Mouse (Mus musculus) midbrain, postnatal 0 days (tissue): ENCODE measurements around the gene Zfyve9. TPM values are rescaled to one million over a fixed set of nuclear protein-coding genes. Genes with fewer than 3 reads are reported as not detected.
A peak's percentile ranks its signal among the peaks of the same experiment; 100 is the strongest.

Experiments used
- ATAC-seq: fragments of 200-750 bp; cut with Nextera tagmentation; 2 replicates; pipeline ENCODE4 v1.8.0; 2017; ENCODE audit warnings: moderate number of reproducible peaks, mild to moderate bottlenecking, moderate TSS enrichment, moderate library complexity; ENCODE audit not compliant: low FRiP score
- DNase-seq: peaks from one replicate; pipeline ENCODE4 v3.0.0-alpha.2; 2015; ENCODE audit warnings: low spot score
- H3K27ac ChIP-seq: fragments of 300-500 bp; sonication (generic); 2 replicates; pipeline ENCODE4 v1.5.1; 2014; ENCODE audit warnings: low read depth, mild to moderate bottlenecking, low read length, mixed read lengths
- H3K27me3 ChIP-seq: fragments of 300-500 bp; sonication (generic); 2 replicates; pipeline ENCODE4 v1.6.1; 2014; ENCODE audit warnings: low read length, control low read depth, mixed read lengths; ENCODE audit not compliant: insufficient read depth
- H3K36me3 ChIP-seq: fragments of 300-500 bp; sonication (generic); 2 replicates; pipeline ENCODE4 v1.6.1; 2014; ENCODE audit warnings: low read length, control low read depth, mixed read lengths; ENCODE audit not compliant: insufficient read depth
- H3K4me1 ChIP-seq: fragments of 300-500 bp; sonication (generic); 2 replicates; pipeline ENCODE4 v1.6.1; 2014; ENCODE audit warnings: mild to moderate bottlenecking, control low read depth, antibody characterized with exemption, low read length, mixed read lengths; ENCODE audit not compliant: insufficient read depth
- H3K4me2 ChIP-seq: fragments of 300-500 bp; sonication (generic); 2 replicates; pipeline ENCODE4 v1.6.1; 2014; ENCODE audit warnings: low read depth, mild to moderate bottlenecking, low read length, mixed read lengths; ENCODE audit not compliant: poor library complexity, severe bottlenecking
- H3K4me3 ChIP-seq: fragments of 300-500 bp; sonication (generic); 2 replicates; pipeline ENCODE4 v1.5.1; 2014; ENCODE audit warnings: low read depth, mild to moderate bottlenecking, low read length, moderate library complexity
- H3K9ac ChIP-seq: fragments of 300-500 bp; sonication (generic); replicated peaks from 2 replicates; pipeline ENCODE4 v1.6.1; 2014; ENCODE audit warnings: mild to moderate bottlenecking, low read length, moderate library complexity, mixed read lengths; ENCODE audit not compliant: poor library complexity, severe bottlenecking
- H3K9me3 ChIP-seq: fragments of 300-500 bp; sonication (generic); 2 replicates; pipeline ENCODE4 v1.6.1; 2016; ENCODE audit warnings: low read length, control low read depth
- CTCF ChIP-seq: IDR thresholded peaks from 2 replicates; pipeline ENCODE4 v1.5.1; 2016; ENCODE audit warnings: antibody characterized with exemption, mild to moderate bottlenecking
- WGBS: fragments of 180-500 bp; shearing (Covaris S2); extraction: QIAGEN DNeasy Blood & Tissue Kit; methylation state at CpG from one replicate; pipeline ENCODE4 v1.1.7; 2014; 5-methylcytosine and 5-hydroxymethylcytosine counted together
- polyA plus RNA-seq: library from polyadenylated mRNA; unstranded; fragments of >200 nt; fragmentation: Nextera tagmentation; extraction: Ambion mirVana; gene quantifications from 2 replicates; pipeline ENCODE4 v1.2.1, GENCODE M21; 2015
- total RNA-seq: library from RNA; depleted of rRNA; stranded (reverse); fragments of >200 nt; gene quantifications from 2 replicates; pipeline ENCODE4 v1.2.3, GENCODE M21; 2014

Zfyve9 gene
- total and polyA plus RNA-seq, 2 experiments from 2014 or later, result 9.1 to 29.9 TPM

- no peaks in the 10 kb centered on the region for H3K27me3 ChIP-seq
- no peak for TF ChIP-seq CTCF
- no peak overlapping the region for H3K27ac ChIP-seq
- 89% methylated on average over 2 of the region's 2 CpGs for WGBS
- H3K36me3 ChIP-seq, result no peaks in the 10 kb centered on the region
- no peak overlapping the region for H3K9ac ChIP-seq
- ATAC-seq (no peak), DNase-seq (no peak)
- no peak overlapping the region for H3K4me3 ChIP-seq
- H3K4me2 ChIP-seq, result no peak overlapping the region
- no peaks in the 10 kb centered on the region for H3K4me1 ChIP-seq
- H3K9me3 ChIP-seq, result no peaks in the 10 kb centered on the region
Measured at GRCm38 (mm10) chr4:108803535-108803934, 22.9 kb upstream of the Zfyve9 start.

GRCm38 (mm10) chr4:108798083-108798830 is 17.7 kb upstream of the Zfyve9 start:
- H3K9me3 ChIP-seq, result no peaks in the 10 kb centered on the region
- H3K36me3 ChIP-seq, result no peaks in the 10 kb centered on the region
- no peak overlapping the region for H3K4me2 ChIP-seq
- no peak overlapping the region for H3K9ac ChIP-seq
- no peak overlapping the region for H3K4me3 ChIP-seq
- ATAC-seq (no peak), DNase-seq (peak; percentile 67)
- no peaks in the 10 kb centered on the region for H3K4me1 ChIP-seq
- H3K27me3 ChIP-seq, result no peaks in the 10 kb centered on the region
- peak; percentile 76 for TF ChIP-seq CTCF
- 65% methylated on average over 2 of the region's 2 CpGs for WGBS
- H3K27ac ChIP-seq, result no peak overlapping the region

GRCm38 (mm10) chr4:108796701-108797100 is 16.1 kb upstream of the Zfyve9 start:
- no peak for TF ChIP-seq CTCF
- Histone ChIP-seq H3K9me3 (no peaks in the 10 kb centered on the region), H3K27ac (no peak overlapping the region), H3K4me1 (no peaks in the 10 kb centered on the region), H3K27me3 (no peaks in the 10 kb centered on the region), H3K4me3 (no peak overlapping the region), H3K4me2 (no peak overlapping the region), H3K36me3 (no peaks in the 10 kb centered on the region), H3K9ac (no peak overlapping the region)
- DNase-seq, result no peak
- no peak for ATAC-seq
- 66% methylated on average over 4 of the region's 4 CpGs for WGBS

- H3K4me1 ChIP-seq, result no peaks in the 10 kb centered on the region
- no peak for ATAC-seq
- no peaks in the 10 kb centered on the region for H3K9me3 ChIP-seq
- no peaks in the 10 kb centered on the region for H3K36me3 ChIP-seq
- no peak for TF ChIP-seq CTCF
- no peaks in the 10 kb centered on the region for H3K27me3 ChIP-seq
- H3K9ac ChIP-seq, result no peak overlapping the region
- no peak overlapping the region for H3K27ac ChIP-seq
- 42% methylated on average over 1 of the region's 1 CpGs for WGBS
- DNase-seq, result no peak
- no peak overlapping the region for H3K4me2 ChIP-seq
- no peak overlapping the region for H3K4me3 ChIP-seq
Measured at GRCm38 (mm10) chr4:108793941-108794340, 13.3 kb upstream of the Zfyve9 start.

GRCm38 (mm10) chr4:108790507-108790906 is 9.9 kb upstream of the Zfyve9 start:
- no peak overlapping the region for H3K4me3 ChIP-seq
- TF ChIP-seq CTCF, result no peak
- H3K4me2 ChIP-seq, result no peak overlapping the region
- H3K9me3 ChIP-seq, result no peaks in the 10 kb centered on the region
- 62% methylated on average over 1 of the region's 1 CpGs for whole genome bisulfite sequencing
- DNase-seq (no peak), ATAC-seq (no peak)
- H3K9ac ChIP-seq, result no peak overlapping the region
- no peak overlapping the region for H3K27ac ChIP-seq
- no peaks in the 10 kb centered on the region for H3K36me3 ChIP-seq
- no peaks in the 10 kb centered on the region for H3K27me3 ChIP-seq
- H3K4me1 ChIP-seq, result no peaks in the 10 kb centered on the region

GRCm38 (mm10) chr4:108789258-108789936 is 8.8 kb upstream of the Zfyve9 start:
- H3K9ac ChIP-seq, result no peak overlapping the region
- DNase-seq, result no peak
- no peaks in the 10 kb centered on the region for H3K4me1 ChIP-seq
- ATAC-seq, result no peak
- H3K36me3 ChIP-seq, result no peaks in the 10 kb centered on the region
- no peaks in the 10 kb centered on the region for H3K27me3 ChIP-seq
- no peak overlapping the region for H3K4me2 ChIP-seq
- 84% methylated on average over 6 of the region's 6 CpGs for WGBS
- H3K9me3 ChIP-seq, result no peaks in the 10 kb centered on the region
- no peak overlapping the region for H3K4me3 ChIP-seq
- no peak for TF ChIP-seq CTCF
- no peak overlapping the region for H3K27ac ChIP-seq
